10 mouse cellular contexts compared by ENCODE assay signal in the genomic region with DNA sequence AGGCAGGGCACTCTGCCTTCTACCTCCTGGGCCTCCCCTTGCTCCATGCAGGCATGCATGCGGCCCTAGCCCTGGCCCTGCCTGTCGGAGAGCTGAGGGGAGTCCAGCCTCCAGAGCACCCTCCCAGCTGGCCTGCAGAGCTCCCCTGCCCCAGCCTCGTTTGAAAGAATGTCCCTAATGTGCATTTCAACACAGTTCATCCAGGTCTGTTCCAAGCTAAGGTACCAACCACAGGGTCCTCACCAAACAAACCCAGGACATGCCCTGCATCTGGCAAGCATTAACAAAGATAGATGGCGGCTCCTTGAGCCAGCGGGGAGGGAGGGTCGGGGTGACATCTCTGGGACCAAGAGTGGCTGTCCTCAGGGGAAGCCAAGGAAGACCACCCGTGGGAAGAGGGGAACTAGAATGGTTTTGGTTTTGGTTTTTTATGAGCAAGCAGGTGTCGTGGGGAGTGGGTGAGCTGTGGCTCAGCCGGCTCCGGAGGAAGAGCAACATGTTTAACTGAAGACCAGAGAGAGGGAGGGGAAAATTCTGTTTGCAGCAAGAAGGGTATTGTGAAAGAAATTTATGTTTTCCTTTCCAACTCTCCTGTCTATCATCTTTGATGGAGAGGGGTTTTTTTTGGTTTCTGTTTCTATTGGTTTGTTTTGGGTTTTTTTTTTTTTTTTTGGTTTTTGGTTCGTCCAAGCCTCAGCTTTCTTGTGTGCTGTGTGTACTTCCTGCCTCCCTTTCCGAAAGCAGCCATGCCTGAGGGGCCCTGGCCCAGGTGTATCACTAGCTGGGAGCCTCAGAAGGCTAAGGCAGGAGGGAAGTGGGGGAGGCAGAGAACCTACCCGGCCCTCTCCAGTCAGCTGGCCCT. TPM values are rescaled to one million over a fixed set of nuclear protein-coding genes. Genes with fewer than 3 reads are reported as not detected.
DNase-seq lines count a peak whose midpoint lies in the region; ATAC-seq and TF ChIP-seq lines count a peak whose summit lies in the region.
"Had no signal": no experiment of that assay in that cellular context is flagged by ENCODE, and none has a peak within 500 bp of the region (broad histone marks: within the 10 kb centered on the region; RNA-seq: fewer than 3 reads in every experiment).

No protein-coding gene starts in this region.

- 0 out of 2 replicates have a peak overlapping the region, but pooled peaks have one; percentile 46 for H3K27ac ChIP-seq in heart, embryonic 11.5 days (ENCODE audit: low read depth, low read length)
- H3K27ac ChIP-seq in lung, postnatal 0 days (ENCODE audit: low read length): peak overlapping the region; percentile 45
- H3K27ac ChIP-seq in embryonic facial prominence, embryonic 13.5 days: peak overlapping the region; percentile 57; the same call in 1 of the 2 replicates

- H3K36me3 ChIP-seq in heart, embryonic 11.5 days (ENCODE audit: control insufficient read depth, insufficient read depth, low read length): peaks cover 49% of the 10 kb centered on the region
- H3K36me3 ChIP-seq in lung, postnatal 0 days (ENCODE audit: insufficient read depth, low read length): peaks cover 35% of the 10 kb centered on the region
- peaks cover 98% of the 10 kb centered on the region for H3K36me3 ChIP-seq in embryonic facial prominence, embryonic 13.5 days

- no peak overlapping the region for H3K4me2 ChIP-seq in heart, embryonic 11.5 days
- H3K4me2 ChIP-seq in lung, postnatal 0 days (replicated peaks; ENCODE audit: low read depth, low read length): no peak overlapping the region
- H3K4me2 ChIP-seq in embryonic facial prominence, embryonic 13.5 days: no peak overlapping the region

- peaks cover 3% of the 10 kb centered on the region; the same call in 1 of the 2 replicates for H3K4me1 ChIP-seq in heart, embryonic 11.5 days (ENCODE audit: control insufficient read depth, insufficient read depth, low read length)
- peaks cover 15% of the 10 kb centered on the region; the same call in 1 of the 2 replicates for H3K4me1 ChIP-seq in lung, postnatal 0 days (ENCODE audit: insufficient read depth, low read depth, low read length)
- H3K4me1 ChIP-seq in embryonic facial prominence, embryonic 13.5 days: peaks cover 14% of the 10 kb centered on the region

- WGBS in heart, embryonic 11.5 days (ENCODE audit: insufficient replicate concordance): 58% methylated on average over 13 of the region's 13 CpGs
- WGBS in lung, postnatal 0 days: 56% methylated on average over 13 of the region's 13 CpGs
- WGBS in embryonic facial prominence, embryonic 13.5 days: 53% methylated on average over 13 of the region's 13 CpGs

- TF ChIP-seq EP300 in lung, postnatal 0 days (IDR thresholded peaks at IDR 0.05): no peak

- no peak for DNase-seq in heart, adult 18-20 months
- peak; percentile 68 for DNase-seq in lung, postnatal 0 days (ENCODE audit: low spot score)
- DNase-seq in lung, postnatal 14 days: no peak
- DNase-seq in thymus, postnatal 0 days (ENCODE audit: low spot score): peak; percentile 83
- DNase-seq in cerebellum, postnatal 14 days: no peak
- DNase-seq in embryo, embryonic 9.5 days (ENCODE audit: extremely low spot score): no peak
- DNase-seq: embryo, embryonic 11 days; lung, adult 2 months had no signal

- no peak for ATAC-seq in heart, embryonic 11.5 days (replicated peaks; ENCODE audit: insufficient number of reproducible peaks, low FRiP score, low TSS enrichment)
- no peak for ATAC-seq in lung, postnatal 0 days
- ATAC-seq in embryonic facial prominence, embryonic 13.5 days (ENCODE audit: insufficient number of reproducible peaks, insufficient read depth, low FRiP score, low TSS enrichment, low read depth): no peak

- no peak for TF ChIP-seq CTCF in lung, postnatal 0 days (IDR thresholded peaks at IDR 0.05)

- H3K9me3 ChIP-seq in heart, embryonic 11.5 days (replicated peaks; ENCODE audit: control insufficient read depth, low read length): no peaks in the 10 kb centered on the region
- H3K9me3 ChIP-seq in lung, postnatal 0 days (ENCODE audit: low read length): no peaks in the 10 kb centered on the region
- H3K9me3 ChIP-seq in embryonic facial prominence, embryonic 13.5 days: no peaks in the 10 kb centered on the region

- no peak overlapping the region for H3K9ac ChIP-seq in heart, embryonic 11.5 days (ENCODE audit: low read depth, low read length)
- H3K9ac ChIP-seq in lung, postnatal 0 days (replicated peaks; ENCODE audit: low read depth): no peak overlapping the region
- H3K9ac ChIP-seq in embryonic facial prominence, embryonic 13.5 days: no peak overlapping the region

- H3K27me3 ChIP-seq in heart, embryonic 11.5 days (ENCODE audit: control insufficient read depth, insufficient read depth, low read length): no peaks in the 10 kb centered on the region
- H3K27me3 ChIP-seq in lung, postnatal 0 days (replicated peaks; ENCODE audit: insufficient read depth, low read length): no peaks in the 10 kb centered on the region
- no peaks in the 10 kb centered on the region for H3K27me3 ChIP-seq in embryonic facial prominence, embryonic 13.5 days

- H3K4me3 ChIP-seq in heart, embryonic 11.5 days (ENCODE audit: low read depth, low read length): no peak overlapping the region
- no peak overlapping the region for H3K4me3 ChIP-seq in lung, postnatal 0 days (ENCODE audit: low read depth, low read length)
- H3K4me3 ChIP-seq in embryonic facial prominence, embryonic 13.5 days: no peak overlapping the region

RNA-seq across cellular contexts. Expression of gene Idh2, which starts 24.0 kb away (rescaled TPM):
- polyA plus RNA-seq in heart, embryonic 11.5 days (2014; fragmentation: Nextera tagmentation; extraction: Ambion mirVana): 1,200 and 1,395 TPM in 2 replicates
- total RNA-seq in heart, adult 18-20 months (2021): 1,000 to 10,000 TPM; 2,187 to 2,245 TPM
- 296 and 298 TPM in 2 replicates for polyA plus RNA-seq in lung, postnatal 0 days (2015; fragmentation: Nextera tagmentation; extraction: Ambion mirVana)
- 514 and 560 TPM in 2 replicates for polyA plus RNA-seq in embryonic facial prominence, embryonic 13.5 days (2015; fragmentation: Nextera tagmentation; extraction: Ambion mirVana)
- polyA plus RNA-seq in thymus, postnatal 0 days (2015; fragmentation: Nextera tagmentation; extraction: Ambion mirVana): 322 and 332 TPM in 2 replicates

Comparison
In these comparisons a context has a peak if more than half of its experiments do, and no peak if none do; other contexts are left out.
1. DNase-seq: peak in lung, postnatal 0 days (single experiment) and thymus, postnatal 0 days (single experiment); none in heart, adult 18-20 months (0 of 2), lung, postnatal 14 days (single experiment), cerebellum, postnatal 14 days (0 of 2) and embryo, embryonic 9.5 days (single experiment).
2. Peak in every context shown above with its lines, with median percentiles within 50 percentile points of each other: H3K27ac ChIP-seq.